Mouse (Mus musculus) lung, adult 2 months (tissue): ENCODE data around the gene Glra3.

Experiments
- CTCF ChIP-seq: fragments of 200-500 bp; IDR thresholded peaks from 2 replicates; pipeline ENCODE4 v1.5.1; 2011; ENCODE audit warnings: mild to moderate bottlenecking, low read length, control low read depth; ENCODE audit not compliant: insufficient read depth
- POLR2A ChIP-seq: fragments of 200-500 bp; IDR thresholded peaks from 2 replicates; pipeline ENCODE4 v1.6.1; 2011; ENCODE audit warnings: low read depth, mild to moderate bottlenecking, control low read depth, low read length, borderline replicate concordance; ENCODE audit errors: extremely low read depth

DNA sequence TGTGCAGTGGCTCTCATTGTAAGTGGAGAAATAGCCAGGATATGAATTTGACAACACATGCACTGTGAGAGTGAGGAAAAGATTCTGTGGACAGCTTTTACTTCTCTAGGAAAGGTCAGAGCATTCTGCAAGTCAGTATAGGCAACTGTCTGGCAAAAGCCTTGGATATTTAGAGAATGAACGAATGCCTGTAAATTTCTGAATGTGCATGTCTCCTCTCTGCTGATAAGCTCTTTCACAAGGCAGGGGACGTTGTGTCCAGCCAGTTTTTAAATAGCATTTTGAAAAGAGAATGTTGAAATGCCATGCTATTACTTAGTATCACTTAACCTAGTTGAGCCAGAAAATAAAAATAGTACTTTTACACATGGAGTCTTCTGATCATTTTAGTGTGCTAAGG, 114.1 kb downstream of the Glra3 start:
- no peak for TF ChIP-seq CTCF
- TF ChIP-seq POLR2A, result no peak
